Mouse (Mus musculus) hindbrain, embryonic 12.5 days (tissue): ENCODE measurements around the gene Ppp1r8. TPM values are rescaled to one million over a fixed set of nuclear protein-coding genes. Genes with fewer than 3 reads are reported as not detected.

Source experiments
- ATAC-seq: fragments of 200-750 bp; cut with Nextera tagmentation; 2 replicates; pipeline ENCODE4 v1.8.0; 2017; ENCODE audit warnings: moderate TSS enrichment; ENCODE audit not compliant: low FRiP score
- H3K27ac ChIP-seq: fragments of 300-500 bp; sonication (generic); 2 replicates; pipeline ENCODE4 v1.5.1; 2016; ENCODE audit warnings: mild to moderate bottlenecking
- H3K27me3 ChIP-seq: fragments of 300-500 bp; sonication (generic); 2 replicates; pipeline ENCODE4 v1.6.1; 2016; ENCODE audit warnings: mild to moderate bottlenecking
- H3K36me3 ChIP-seq: fragments of 300-500 bp; sonication (generic); 2 replicates; pipeline ENCODE4 v1.6.1; 2016; ENCODE audit warnings: mild to moderate bottlenecking
- H3K4me1 ChIP-seq: fragments of 300-500 bp; sonication (generic); 2 replicates; pipeline ENCODE4 v1.6.1; 2016
- H3K4me2 ChIP-seq: fragments of 300-500 bp; sonication (generic); replicated peaks from 2 replicates; pipeline ENCODE4 v1.6.1; 2016; ENCODE audit warnings: mild to moderate bottlenecking
- H3K4me3 ChIP-seq: fragments of 300-500 bp; sonication (generic); 2 replicates; pipeline ENCODE4 v1.5.1; 2016; ENCODE audit warnings: mild to moderate bottlenecking
- H3K9ac ChIP-seq: fragments of 300-500 bp; sonication (generic); 2 replicates; pipeline ENCODE4 v1.6.1; 2016; ENCODE audit warnings: mild to moderate bottlenecking, moderate library complexity
- H3K9me3 ChIP-seq: fragments of 300-500 bp; sonication (generic); replicated peaks from 2 replicates; pipeline ENCODE4 v1.6.1; 2016; ENCODE audit warnings: mild to moderate bottlenecking
- WGBS: fragments of 180-500 bp; shearing (Covaris S2); methylation state at CpG from one replicate; pipeline ENCODE4 v1.1.7; 2016; 5-methylcytosine and 5-hydroxymethylcytosine counted together
- polyA plus RNA-seq: library from polyadenylated mRNA; unstranded; fragments of >200 nt; fragmentation: Nextera tagmentation; extraction: Ambion mirVana; gene quantifications from 2 replicates; pipeline ENCODE4 v1.2.1, GENCODE M21; 2016

Gene Ppp1r8
- polyA plus RNA-seq = 51.6 and 52.0 TPM in 2 replicates

- no peaks in the 10 kb centered on the region for H3K27me3 ChIP-seq
- H3K9ac ChIP-seq = peak within 1 kb of the TSS; percentile 93
- peak; percentile 99 for ATAC-seq
- H3K4me3 ChIP-seq = peak within 1 kb of the TSS; percentile 83
- H3K4me2 ChIP-seq = peak within 1 kb of the TSS; percentile 75
- WGBS = 2% methylated on average over 40 of the region's 40 CpGs
- H3K9me3 ChIP-seq = no peaks in the 10 kb centered on the region
- H3K27ac ChIP-seq = peak within 1 kb of the TSS; percentile 88
- peaks cover 17% of the 10 kb centered on the region for H3K4me1 ChIP-seq
- H3K36me3 ChIP-seq = peaks cover 31% of the 10 kb centered on the region
These were observed at the start of gene Ppp1r8 for GRCm38 (mm10) chr4:132842970-132843704. Ppp1r8 (minus strand) TSS chr4:132843169.

- ATAC-seq = peak; percentile 48
- H3K4me1 ChIP-seq = peaks cover 19% of the 10 kb centered on the region
- peak overlapping the region; percentile 95 for H3K9ac ChIP-seq
- WGBS = 16% methylated on average over 9 of the region's 9 CpGs
- peak overlapping the region; percentile 89 for H3K27ac ChIP-seq
- no peaks in the 10 kb centered on the region for H3K9me3 ChIP-seq
- no peaks in the 10 kb centered on the region for H3K27me3 ChIP-seq
- H3K4me2 ChIP-seq = peak overlapping the region; percentile 89
- H3K4me3 ChIP-seq = peak overlapping the region; percentile 96
- no peaks in the 10 kb centered on the region for H3K36me3 ChIP-seq
These were observed 41.9 kb upstream of the Ppp1r8 start for GRCm38 (mm10) chr4:132884844-132885374.

- Histone ChIP-seq H3K27me3 (no peaks in the 10 kb centered on the region), H3K4me1 (peaks cover 19% of the 10 kb centered on the region), H3K36me3 (no peaks in the 10 kb centered on the region), H3K27ac (peak within 1 kb of the TSS; percentile 89), H3K9ac (peak within 1 kb of the TSS; percentile 95), H3K9me3 (no peaks in the 10 kb centered on the region), H3K4me3 (peak within 1 kb of the TSS; percentile 96), H3K4me2 (peak within 1 kb of the TSS; percentile 89)
- peak; percentile 96 for ATAC-seq
- WGBS = under 1% methylated on average over 72 of the region's 72 CpGs
These were observed 41.3 kb upstream of the Ppp1r8 start, which contains the start of gene Stx12 for GRCm38 (mm10) chr4:132884064-132884843. Stx12 (minus strand) TSS chr4:132884509.

GRCm38 (mm10) chr4:132883561-132884063 is 40.6 kb upstream of the Ppp1r8 start:
- H3K4me2 ChIP-seq = peak overlapping the region; percentile 89
- peak overlapping the region; percentile 95 for H3K9ac ChIP-seq
- ATAC-seq = no peak; the same call in 1 of the 2 replicates
- no peaks in the 10 kb centered on the region for H3K27me3 ChIP-seq
- peaks cover 19% of the 10 kb centered on the region for H3K4me1 ChIP-seq
- no peaks in the 10 kb centered on the region for H3K9me3 ChIP-seq
- no peaks in the 10 kb centered on the region for H3K36me3 ChIP-seq
- H3K4me3 ChIP-seq = peak overlapping the region; percentile 96
- peak overlapping the region; percentile 89 for H3K27ac ChIP-seq
- 4% methylated on average over 21 of the region's 21 CpGs for WGBS

GRCm38 (mm10) chr4:132874363-132875097 is 31.6 kb upstream of the Ppp1r8 start:
- H3K27ac ChIP-seq = no peak overlapping the region
- no peak overlapping the region for H3K9ac ChIP-seq
- H3K36me3 ChIP-seq = peaks cover 17% of the 10 kb centered on the region
- no peaks in the 10 kb centered on the region for H3K4me1 ChIP-seq
- no peak overlapping the region for H3K4me2 ChIP-seq
- WGBS = 93% methylated on average over 7 of the region's 7 CpGs
- H3K9me3 ChIP-seq = no peaks in the 10 kb centered on the region
- no peak for ATAC-seq
- no peak overlapping the region for H3K4me3 ChIP-seq
- no peaks in the 10 kb centered on the region for H3K27me3 ChIP-seq

GRCm38 (mm10) chr4:132873481-132874362 is 30.8 kb upstream of the Ppp1r8 start:
- H3K27me3 ChIP-seq = no peaks in the 10 kb centered on the region
- H3K4me1 ChIP-seq = no peaks in the 10 kb centered on the region
- H3K9me3 ChIP-seq = no peaks in the 10 kb centered on the region
- no peak overlapping the region for H3K4me2 ChIP-seq
- no peak for ATAC-seq
- H3K9ac ChIP-seq = no peak overlapping the region
- H3K27ac ChIP-seq = no peak overlapping the region
- H3K4me3 ChIP-seq = no peak overlapping the region
- H3K36me3 ChIP-seq = peaks cover 26% of the 10 kb centered on the region
- WGBS = 90% methylated on average over 11 of the region's 11 CpGs

- Histone ChIP-seq H3K27me3 (no peaks in the 10 kb centered on the region), H3K9me3 (no peaks in the 10 kb centered on the region), H3K4me3 (no peak overlapping the region), H3K4me1 (no peaks in the 10 kb centered on the region), H3K9ac (no peak overlapping the region), H3K27ac (no peak overlapping the region), H3K4me2 (no peak overlapping the region), H3K36me3 (peaks cover 49% of the 10 kb centered on the region)
- ATAC-seq = no peak
- 91% methylated on average over 3 of the region's 3 CpGs for WGBS
These were observed 28.1 kb upstream of the Ppp1r8 start for GRCm38 (mm10) chr4:132871116-132871515.

GRCm38 (mm10) chr4:132864856-132865255 is 21.9 kb upstream of the Ppp1r8 start:
- no peak overlapping the region for H3K27ac ChIP-seq
- H3K36me3 ChIP-seq = peaks cover 65% of the 10 kb centered on the region
- H3K27me3 ChIP-seq = no peaks in the 10 kb centered on the region
- H3K4me2 ChIP-seq = no peak overlapping the region
- H3K9ac ChIP-seq = no peak overlapping the region
- H3K9me3 ChIP-seq = no peaks in the 10 kb centered on the region
- no peak for ATAC-seq
- WGBS = 98% methylated on average over 2 of the region's 2 CpGs
- no peaks in the 10 kb centered on the region for H3K4me1 ChIP-seq
- H3K4me3 ChIP-seq = no peak overlapping the region

GRCm38 (mm10) chr4:132863012-132863411 is 20.0 kb upstream of the Ppp1r8 start:
- Histone ChIP-seq H3K4me3 (no peak overlapping the region), H3K27ac (no peak overlapping the region), H3K9ac (no peak overlapping the region), H3K4me2 (no peak overlapping the region), H3K36me3 (peaks cover 60% of the 10 kb centered on the region), H3K4me1 (no peaks in the 10 kb centered on the region), H3K9me3 (no peaks in the 10 kb centered on the region), H3K27me3 (no peaks in the 10 kb centered on the region)
- 92% methylated on average over 13 of the region's 13 CpGs for WGBS
- no peak for ATAC-seq

- H3K9me3 ChIP-seq = no peaks in the 10 kb centered on the region
- H3K9ac ChIP-seq = no peak overlapping the region
- WGBS = 100% methylated on average over 1 of the region's 1 CpGs
- no peak overlapping the region for H3K4me2 ChIP-seq
- no peak overlapping the region for H3K4me3 ChIP-seq
- H3K27me3 ChIP-seq = no peaks in the 10 kb centered on the region
- no peak for ATAC-seq
- peaks cover 66% of the 10 kb centered on the region for H3K36me3 ChIP-seq
- no peaks in the 10 kb centered on the region for H3K4me1 ChIP-seq
- H3K27ac ChIP-seq = no peak overlapping the region
These were observed 17.9 kb upstream of the Ppp1r8 start for GRCm38 (mm10) chr4:132860880-132861279.

- peaks cover 17% of the 10 kb centered on the region for H3K4me1 ChIP-seq
- H3K36me3 ChIP-seq = peaks cover 28% of the 10 kb centered on the region
- H3K9me3 ChIP-seq = no peaks in the 10 kb centered on the region
- peak overlapping the region; percentile 75 for H3K4me2 ChIP-seq
- WGBS = 79% methylated on average over 1 of the region's 1 CpGs
- no peak for ATAC-seq
- peak overlapping the region; percentile 69; the same call in 1 of the 2 replicates for H3K9ac ChIP-seq
- H3K4me3 ChIP-seq = peak overlapping the region; percentile 83
- no peaks in the 10 kb centered on the region for H3K27me3 ChIP-seq
- peak overlapping the region; percentile 88 for H3K27ac ChIP-seq
These were observed 719 bp upstream of the Ppp1r8 start for GRCm38 (mm10) chr4:132843705-132844071.
